Mouse (Mus musculus) kidney, postnatal 0 days (tissue): ENCODE data around the gene Uggt2. TPM values are rescaled to one million over a fixed set of nuclear protein-coding genes. Genes with fewer than 3 reads are reported as not detected.
A peak's percentile ranks its signal among the peaks of the same experiment; 100 is the strongest.

Source experiments
- ATAC-seq: fragments of 200-750 bp; cut with Nextera tagmentation; replicated peaks from 2 replicates; pipeline ENCODE4 v1.8.0; 2017; ENCODE audit warnings: low read depth, moderate number of reproducible peaks, moderate TSS enrichment, moderate library complexity; ENCODE audit not compliant: low FRiP score
- DNase-seq: peaks from one replicate; pipeline ENCODE4 v3.0.0-alpha.2; 2016; ENCODE audit warnings: low spot score
- H3K27ac ChIP-seq: fragments of 300-500 bp; sonication (generic); 2 replicates; pipeline ENCODE4 v1.5.1; 2014; ENCODE audit warnings: mild to moderate bottlenecking
- H3K27me3 ChIP-seq: fragments of 300-500 bp; sonication (generic); 2 replicates; pipeline ENCODE4 v1.6.1; 2014; ENCODE audit warnings: low read length, mixed read lengths; ENCODE audit not compliant: insufficient read depth
- H3K36me3 ChIP-seq: fragments of 300-500 bp; sonication (generic); 2 replicates; pipeline ENCODE4 v1.6.1; 2014; ENCODE audit warnings: low read length, mixed read lengths; ENCODE audit not compliant: insufficient read depth
- H3K4me1 ChIP-seq: fragments of 300-500 bp; sonication (generic); replicated peaks from 2 replicates; pipeline ENCODE4 v1.6.1; 2014; ENCODE audit warnings: antibody characterized with exemption, low read length, mixed read lengths; ENCODE audit not compliant: insufficient read depth
- H3K4me2 ChIP-seq: fragments of 300-500 bp; sonication (generic); 2 replicates; pipeline ENCODE4 v1.6.1; 2014; ENCODE audit warnings: mild to moderate bottlenecking, low read length, moderate library complexity, mixed read lengths
- H3K4me3 ChIP-seq: fragments of 300-500 bp; sonication (generic); replicated peaks from 2 replicates; pipeline ENCODE4 v1.5.1; 2014; ENCODE audit warnings: low read depth, low read length
- H3K9ac ChIP-seq: fragments of 300-500 bp; sonication (generic); 2 replicates; pipeline ENCODE4 v1.6.1; 2014; ENCODE audit warnings: low read depth, low read length
- H3K9me3 ChIP-seq: fragments of 300-500 bp; sonication (generic); replicated peaks from 2 replicates; pipeline ENCODE4 v1.6.1; 2016; ENCODE audit warnings: low read length, inconsistent platforms, mixed read lengths
- CTCF ChIP-seq: IDR thresholded peaks from 2 replicates; pipeline ENCODE4 v1.5.1; 2016; ENCODE audit warnings: antibody characterized with exemption, low read depth, mild to moderate bottlenecking, moderate library complexity
- whole genome bisulfite sequencing: fragments of 180-500 bp; shearing (Covaris S2); extraction: QIAGEN DNeasy Blood & Tissue Kit; methylation state at CpG from one replicate; pipeline ENCODE4 v1.1.7; 2014; 5-methylcytosine and 5-hydroxymethylcytosine counted together
- polyA plus RNA-seq: library from polyadenylated mRNA; unstranded; fragments of >200 nt; fragmentation: Nextera tagmentation; extraction: Ambion mirVana; gene quantifications from 2 replicates; pipeline ENCODE4 v1.2.1, GENCODE M21; 2015

Uggt2 gene
- polyA plus RNA-seq, 1 experiment from 2014 or later, result 9.2 TPM

- DNase-seq (no peak), ATAC-seq (no peak)
- no peaks in the 10 kb centered on the region for H3K27me3 ChIP-seq
- H3K36me3 ChIP-seq, result no peaks in the 10 kb centered on the region
- H3K4me3 ChIP-seq, result no peak overlapping the region
- no peaks in the 10 kb centered on the region for H3K4me1 ChIP-seq
- no peak for TF ChIP-seq CTCF
- no peak overlapping the region for H3K9ac ChIP-seq
- no peak overlapping the region for H3K27ac ChIP-seq
- no peaks in the 10 kb centered on the region for H3K9me3 ChIP-seq
- WGBS, result 81% methylated on average over 12 of the region's 12 CpGs
- no peak overlapping the region for H3K4me2 ChIP-seq
These were observed 85.7 kb downstream of the Uggt2 start for GRCm38 (mm10) chr14:119013549-119013948.

- H3K4me2 ChIP-seq, result peak overlapping the region; percentile 8
- WGBS, result 73% methylated on average over 23 of the region's 23 CpGs
- no peak overlapping the region for H3K4me3 ChIP-seq
- H3K4me1 ChIP-seq, result no peaks in the 10 kb centered on the region
- H3K27ac ChIP-seq, result no peak overlapping the region
- no peaks in the 10 kb centered on the region for H3K9me3 ChIP-seq
- peak; percentile 20 for DNase-seq
- no peak for TF ChIP-seq CTCF
- no peak overlapping the region for H3K9ac ChIP-seq
- no peaks in the 10 kb centered on the region for H3K36me3 ChIP-seq
- H3K27me3 ChIP-seq, result no peaks in the 10 kb centered on the region
- peak; percentile 40; the same call in 1 of the 2 replicates for ATAC-seq
These were observed 86.4 kb downstream of the Uggt2 start for GRCm38 (mm10) chr14:119012607-119013431.

DNA sequence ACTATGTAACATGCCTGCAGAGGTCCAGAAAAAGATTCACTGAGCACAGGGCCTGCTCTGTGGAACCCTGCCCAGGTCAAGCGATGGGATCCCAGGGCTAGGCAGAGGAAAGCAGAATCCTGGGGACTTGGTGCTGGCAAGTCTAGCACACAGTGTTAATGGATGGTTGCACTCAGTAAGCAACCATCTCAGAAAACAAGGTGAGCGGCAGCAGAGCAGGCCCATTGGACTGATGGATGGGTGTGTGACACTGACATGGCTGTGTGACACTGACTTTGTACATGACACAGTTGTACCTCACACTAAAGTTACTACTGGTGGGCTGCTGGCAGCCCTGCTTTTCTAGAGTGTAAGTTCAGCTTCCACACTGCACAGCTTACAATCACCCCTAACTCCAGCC, 89.7 kb downstream of the Uggt2 start:
- H3K36me3 ChIP-seq, result no peaks in the 10 kb centered on the region
- H3K4me3 ChIP-seq, result no peak overlapping the region
- H3K27me3 ChIP-seq, result no peaks in the 10 kb centered on the region
- ATAC-seq (no peak), DNase-seq (no peak)
- TF ChIP-seq CTCF, result no peak
- H3K27ac ChIP-seq, result no peak overlapping the region
- no peak overlapping the region for H3K9ac ChIP-seq
- no peak overlapping the region for H3K4me2 ChIP-seq
- 0 out of 2 replicates have a peak, but pooled peaks cover 3% of the 10 kb centered on the region for H3K4me1 ChIP-seq
- 100% methylated on average over 2 of the region's 2 CpGs for WGBS
- H3K9me3 ChIP-seq, result no peaks in the 10 kb centered on the region

- peak overlapping the region; percentile 82 for H3K27ac ChIP-seq
- peak overlapping the region; percentile 92 for H3K4me2 ChIP-seq
- no peaks in the 10 kb centered on the region for H3K27me3 ChIP-seq
- TF ChIP-seq CTCF, result no peak
- peak overlapping the region; percentile 48 for H3K4me3 ChIP-seq
- DNase-seq, result no peak
- no peak for ATAC-seq
- no peaks in the 10 kb centered on the region for H3K36me3 ChIP-seq
- 54% methylated on average over 7 of the region's 7 CpGs for WGBS
- no peaks in the 10 kb centered on the region for H3K9me3 ChIP-seq
- 0 out of 2 replicates have a peak, but pooled peaks cover 3% of the 10 kb centered on the region for H3K4me1 ChIP-seq
- H3K9ac ChIP-seq, result peak overlapping the region; percentile 50
These were observed 91.1 kb downstream of the Uggt2 start for GRCm38 (mm10) chr14:119008031-119008590.

DNA sequence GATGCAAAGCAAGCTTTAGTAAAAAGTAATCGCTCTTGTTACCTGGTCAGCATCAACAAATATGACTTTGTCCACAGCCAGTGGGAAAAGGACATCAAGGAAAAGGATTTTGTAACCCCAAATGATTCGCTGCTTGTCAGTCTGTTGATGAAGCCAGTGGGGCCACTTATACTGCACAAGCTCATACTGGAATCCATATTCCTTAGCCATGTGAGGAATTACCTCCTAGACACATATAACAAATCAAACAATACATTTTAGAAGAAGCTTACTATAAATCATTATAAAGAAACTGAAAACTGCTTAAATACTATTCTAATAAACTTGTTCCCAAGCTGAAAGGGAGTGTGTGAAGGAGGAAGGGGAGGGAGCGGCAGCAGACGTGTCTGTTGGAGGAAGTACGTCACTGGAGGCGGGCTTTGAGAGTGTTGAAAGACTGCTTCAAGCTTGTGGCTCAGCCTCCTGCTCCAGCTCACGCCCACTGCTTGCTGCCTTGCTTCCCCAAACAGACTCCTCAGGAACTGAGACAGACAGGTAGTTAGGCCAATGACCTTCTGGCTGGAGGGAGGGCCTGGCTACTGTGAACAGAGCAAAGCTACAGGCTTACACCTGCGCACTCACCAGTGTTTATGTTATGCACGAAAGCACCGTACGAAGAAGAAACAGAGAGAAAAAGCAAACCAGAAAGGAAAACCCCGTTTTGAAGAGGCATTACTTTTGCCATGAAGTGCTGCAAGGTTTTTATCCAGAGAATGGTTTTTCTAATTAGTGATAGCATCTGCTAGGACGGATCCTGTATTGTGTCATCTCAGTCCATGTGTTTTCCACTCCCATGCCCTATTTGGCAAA, 91.9 kb downstream of the Uggt2 start:
- Histone ChIP-seq H3K36me3 (0 out of 2 replicates have a peak, but pooled peaks cover 4% of the 10 kb centered on the region), H3K27ac (peak overlapping the region; percentile 82), H3K9ac (peak overlapping the region; percentile 62), H3K27me3 (no peaks in the 10 kb centered on the region), H3K4me2 (peak overlapping the region; percentile 92), H3K4me1 (0 out of 2 replicates have a peak, but pooled peaks cover 3% of the 10 kb centered on the region), H3K9me3 (no peaks in the 10 kb centered on the region), H3K4me3 (peak overlapping the region; percentile 48)
- ATAC-seq (peak; percentile 100), DNase-seq (peak; percentile 100)
- TF ChIP-seq CTCF, result no peak
- whole genome bisulfite sequencing, result under 1% methylated on average over 13 of the region's 13 CpGs
